8 mouse cellular contexts compared by ENCODE assay signal in the genomic region with DNA sequence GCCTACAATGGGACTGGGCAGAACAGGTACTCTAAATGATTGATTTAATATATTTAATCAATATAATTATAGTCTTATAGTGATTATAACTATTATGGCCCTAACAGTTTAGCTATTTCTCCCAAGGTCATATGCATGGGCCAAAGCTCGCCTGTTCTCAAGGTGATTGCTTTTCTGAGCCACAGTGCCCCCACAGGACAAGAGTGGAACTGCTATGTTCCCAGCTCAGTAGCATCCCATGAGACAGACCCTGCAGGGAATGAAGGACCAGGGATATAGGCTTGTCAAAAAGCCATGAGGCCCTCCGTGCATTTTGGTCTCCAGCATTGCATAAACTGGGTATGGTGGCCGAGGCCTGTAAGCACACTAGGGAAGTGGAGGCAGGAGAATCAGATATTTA. TPM values are rescaled to one million over a fixed set of nuclear protein-coding genes. Genes with fewer than 3 reads are reported as not detected.
DNase-seq lines count a peak whose midpoint lies in the region; ATAC-seq and TF ChIP-seq lines count a peak whose summit lies in the region.

No protein-coding gene starts in this region.

- peak; percentile 86 for TF ChIP-seq CTCF in left cerebral cortex, adult 2 months (IDR thresholded peaks at IDR 0.05)

- H3K27ac ChIP-seq in intestine, embryonic 14.5 days (ENCODE audit: low read depth) = no peak overlapping the region
- no peak overlapping the region for H3K27ac ChIP-seq in intestine, embryonic 16.5 days (ENCODE audit: low read length)
- H3K27ac ChIP-seq in forebrain, embryonic 14.5 days (ENCODE audit: low read depth, low read length) = no peak overlapping the region
- no peak overlapping the region for H3K27ac ChIP-seq in hindbrain, embryonic 13.5 days
- H3K27ac ChIP-seq in left cerebral cortex, adult 2 months = no peak overlapping the region
- H3K27ac ChIP-seq in midbrain, embryonic 13.5 days = no peak overlapping the region

- no peak overlapping the region for H3K9ac ChIP-seq in intestine, embryonic 14.5 days (ENCODE audit: low read length)
- no peak overlapping the region for H3K9ac ChIP-seq in intestine, embryonic 16.5 days (ENCODE audit: low read depth, low read length)
- H3K9ac ChIP-seq in forebrain, embryonic 14.5 days (ENCODE audit: low read length) = no peak overlapping the region
- H3K9ac ChIP-seq in hindbrain, embryonic 13.5 days = no peak overlapping the region
- no peak overlapping the region for H3K9ac ChIP-seq in midbrain, embryonic 13.5 days (replicated peaks)

- peak; percentile 88 for DNase-seq in intestine, embryonic 14.5 days (ENCODE audit: low spot score)
- peak; percentile 6 for DNase-seq in c-Kit-positive CD71-negative TER-119-negative erythroid progenitor cells, embryonic 14.5 days (ENCODE audit: low read depth)
- DNase-seq in forebrain, embryonic 14.5 days (ENCODE audit: low spot score) = peak; percentile 61
- peak; percentile 40 to 61 for DNase-seq in left cerebral cortex, adult 2 months (ENCODE audit: extremely low spot score in 1 of 2, low spot score in 2 of 2)
- peak; percentile 14 for DNase-seq in thymus, postnatal 14 days

- H3K9me3 ChIP-seq in intestine, embryonic 14.5 days (ENCODE audit: control insufficient read depth, low read length) = no peaks in the 10 kb centered on the region
- H3K9me3 ChIP-seq in intestine, embryonic 16.5 days (ENCODE audit: control insufficient read depth, low read length) = no peaks in the 10 kb centered on the region
- no peaks in the 10 kb centered on the region for H3K9me3 ChIP-seq in forebrain, embryonic 14.5 days (replicated peaks; ENCODE audit: control insufficient read depth, low read length)
- H3K9me3 ChIP-seq in hindbrain, embryonic 13.5 days = no peaks in the 10 kb centered on the region
- H3K9me3 ChIP-seq in midbrain, embryonic 13.5 days = no peaks in the 10 kb centered on the region

- intact Hi-C loops in left cerebral cortex, adult 2 months (cut with DNase I) = loop anchor here (5.0 kb wide), 1 partner anchor 226 kb away; no protein-coding TSS in a partner anchor

- 26% methylated on average over 3 of the region's 3 CpGs for WGBS in intestine, embryonic 14.5 days
- 18% methylated on average over 3 of the region's 3 CpGs for WGBS in intestine, embryonic 16.5 days
- whole genome bisulfite sequencing in forebrain, embryonic 14.5 days = 23% methylated on average over 3 of the region's 3 CpGs
- WGBS in hindbrain, embryonic 13.5 days = 19% methylated on average over 3 of the region's 3 CpGs
- 16% methylated on average over 3 of the region's 3 CpGs for WGBS in midbrain, embryonic 13.5 days

- H3K27me3 ChIP-seq in intestine, embryonic 14.5 days (replicated peaks; ENCODE audit: control insufficient read depth, insufficient read depth, low read length) = peaks cover 36% of the 10 kb centered on the region
- peaks cover 21% of the 10 kb centered on the region for H3K27me3 ChIP-seq in intestine, embryonic 16.5 days (replicated peaks; ENCODE audit: control insufficient read depth, insufficient read depth, low read length)
- H3K27me3 ChIP-seq in forebrain, embryonic 14.5 days (replicated peaks; ENCODE audit: control insufficient read depth, insufficient read depth, low read length) = peaks cover 30% of the 10 kb centered on the region
- H3K27me3 ChIP-seq in hindbrain, embryonic 13.5 days = peaks cover 52% of the 10 kb centered on the region
- peaks cover 44% of the 10 kb centered on the region for H3K27me3 ChIP-seq in midbrain, embryonic 13.5 days

- H3K4me2 ChIP-seq in intestine, embryonic 14.5 days (ENCODE audit: low read length) = no peak overlapping the region
- H3K4me2 ChIP-seq in intestine, embryonic 16.5 days (ENCODE audit: low read depth, low read length) = no peak overlapping the region
- H3K4me2 ChIP-seq in forebrain, embryonic 14.5 days (ENCODE audit: low read length) = no peak overlapping the region
- H3K4me2 ChIP-seq in hindbrain, embryonic 13.5 days = no peak overlapping the region
- H3K4me2 ChIP-seq in midbrain, embryonic 13.5 days (replicated peaks) = no peak overlapping the region

- H3K4me1 ChIP-seq in intestine, embryonic 14.5 days (replicated peaks; ENCODE audit: control insufficient read depth, insufficient read depth, low read length) = no peaks in the 10 kb centered on the region
- H3K4me1 ChIP-seq in intestine, embryonic 16.5 days (ENCODE audit: control insufficient read depth, insufficient read depth, low read length) = no peaks in the 10 kb centered on the region
- H3K4me1 ChIP-seq in forebrain, embryonic 14.5 days (ENCODE audit: control insufficient read depth, insufficient read depth, low read length) = 0 out of 2 replicates have a peak, but pooled peaks cover 3% of the 10 kb centered on the region
- H3K4me1 ChIP-seq in hindbrain, embryonic 13.5 days (replicated peaks) = peaks cover 10% of the 10 kb centered on the region; the same call in 1 of the 2 replicates
- peaks cover 10% of the 10 kb centered on the region for H3K4me1 ChIP-seq in midbrain, embryonic 13.5 days (replicated peaks)

- H3K36me3 ChIP-seq in intestine, embryonic 14.5 days (ENCODE audit: control insufficient read depth, insufficient read depth, low read length) = no peaks in the 10 kb centered on the region
- H3K36me3 ChIP-seq in intestine, embryonic 16.5 days (ENCODE audit: control insufficient read depth, insufficient read depth, low read length) = no peaks in the 10 kb centered on the region
- H3K36me3 ChIP-seq in forebrain, embryonic 14.5 days (ENCODE audit: control insufficient read depth, insufficient read depth, low read length) = no peaks in the 10 kb centered on the region
- H3K36me3 ChIP-seq in hindbrain, embryonic 13.5 days = no peaks in the 10 kb centered on the region
- H3K36me3 ChIP-seq in midbrain, embryonic 13.5 days = no peaks in the 10 kb centered on the region

- no peak overlapping the region for H3K4me3 ChIP-seq in intestine, embryonic 14.5 days (ENCODE audit: low read depth, low read length)
- no peak overlapping the region for H3K4me3 ChIP-seq in intestine, embryonic 16.5 days (ENCODE audit: low read length)
- no peak overlapping the region for H3K4me3 ChIP-seq in forebrain, embryonic 14.5 days (ENCODE audit: low read depth, low read length)
- no peak overlapping the region for H3K4me3 ChIP-seq in hindbrain, embryonic 13.5 days
- H3K4me3 ChIP-seq in left cerebral cortex, adult 2 months = no peak overlapping the region
- no peak overlapping the region for H3K4me3 ChIP-seq in midbrain, embryonic 13.5 days (replicated peaks)

- ATAC-seq in intestine, embryonic 14.5 days (replicated peaks; ENCODE audit: low FRiP score, low TSS enrichment, low read depth) = no peak
- ATAC-seq in intestine, embryonic 16.5 days = no peak
- peak; percentile 62 for ATAC-seq in forebrain, embryonic 14.5 days
- ATAC-seq in hindbrain, embryonic 13.5 days (ENCODE audit: low FRiP score) = 0 out of 2 replicates have a peak, but pooled peaks have one; percentile 24
- ATAC-seq in midbrain, embryonic 13.5 days = peak; percentile 25; the same call in 1 of the 2 replicates

RNA-seq across cellular contexts. Expression of a gene that starts 3.1 kb away (rescaled TPM):
- polyA plus RNA-seq in intestine, embryonic 14.5 days (2014; fragmentation: Nextera tagmentation; extraction: Ambion mirVana) = 4.2 and 6.5 TPM in 2 replicates
- polyA plus RNA-seq in intestine, embryonic 16.5 days (2015; fragmentation: Nextera tagmentation; extraction: Ambion mirVana) = 3.1 and 3.5 TPM in 2 replicates
- 1.5 and 1.9 TPM in 2 replicates for polyA plus RNA-seq in forebrain, embryonic 14.5 days (2014; fragmentation: Nextera tagmentation; extraction: Ambion mirVana)
- polyA plus RNA-seq in hindbrain, embryonic 13.5 days (2015; fragmentation: Nextera tagmentation; extraction: Ambion mirVana) = 0.18 and 0.96 TPM in 2 replicates
- total RNA-seq in left cerebral cortex, adult 2 months (2021) = 1 to 10 TPM; 4.2 to 4.6 TPM
- 0.23 TPM in 2 replicates for polyA plus RNA-seq in midbrain, embryonic 13.5 days (2015; fragmentation: Nextera tagmentation; extraction: Ambion mirVana)

Comparison
In these comparisons a context has a peak if more than half of its experiments do, and no peak if none do; other contexts are left out.
1. ATAC-seq: peak in forebrain, embryonic 14.5 days (single experiment), hindbrain, embryonic 13.5 days (single experiment) and midbrain, embryonic 13.5 days (single experiment); none in intestine, embryonic 14.5 days (single experiment) and intestine, embryonic 16.5 days (single experiment).
2. DNase-seq: peak in every context shown above with its lines; median percentile 88 in intestine, embryonic 14.5 days; 61 in forebrain, embryonic 14.5 days; 50 in left cerebral cortex, adult 2 months; 14 in thymus, postnatal 14 days; 6 in c-Kit-positive CD71-negative TER-119-negative erythroid progenitor cells, embryonic 14.5 days.